Mouse (Mus musculus) hindbrain, postnatal 0 days (tissue): Measurements from ENCODE around the gene Mfap1a. TPM values are rescaled to one million over a fixed set of nuclear protein-coding genes. Genes with fewer than 3 reads are reported as not detected.
"Not testable (repeated sequence)": the region's sequence is repeated elsewhere in the genome, so short reads cannot be mapped to it uniquely, and the experiment has no call there.

Source experiments
- ATAC-seq: fragments of 200-750 bp; cut with Nextera tagmentation; 2 replicates; pipeline ENCODE4 v1.8.0; 2017; ENCODE audit warnings: mild to moderate bottlenecking, moderate TSS enrichment, moderate library complexity
- DNase-seq: peaks from one replicate; pipeline ENCODE4 v3.0.0-alpha.2; 2015; ENCODE audit warnings: low spot score
- H3K27ac ChIP-seq: fragments of 300-500 bp; sonication (generic); 2 replicates; pipeline ENCODE4 v1.5.1; 2014; ENCODE audit warnings: mild to moderate bottlenecking
- H3K27me3 ChIP-seq: fragments of 300-500 bp; sonication (generic); 2 replicates; pipeline ENCODE4 v1.6.1; 2014; ENCODE audit warnings: low read length, mixed read lengths; ENCODE audit not compliant: insufficient read depth
- H3K36me3 ChIP-seq: fragments of 300-500 bp; sonication (generic); 2 replicates; pipeline ENCODE4 v1.6.1; 2014; ENCODE audit warnings: low read length, mixed read lengths; ENCODE audit not compliant: insufficient read depth
- H3K4me1 ChIP-seq: fragments of 300-500 bp; sonication (generic); 2 replicates; pipeline ENCODE4 v1.6.1; 2014; ENCODE audit warnings: antibody characterized with exemption, low read length, mixed read lengths; ENCODE audit not compliant: insufficient read depth
- H3K4me2 ChIP-seq: fragments of 300-500 bp; sonication (generic); 2 replicates; pipeline ENCODE4 v1.6.1; 2014; ENCODE audit warnings: low read depth, mild to moderate bottlenecking, low read length, moderate library complexity, mixed read lengths
- H3K4me3 ChIP-seq: fragments of 300-500 bp; sonication (generic); 2 replicates; pipeline ENCODE4 v1.5.1; 2014; ENCODE audit warnings: low read length
- H3K9ac ChIP-seq: fragments of 300-500 bp; sonication (generic); replicated peaks from 2 replicates; pipeline ENCODE4 v1.6.1; 2014; ENCODE audit warnings: mild to moderate bottlenecking, low read length, moderate library complexity, mixed read lengths
- H3K9me3 ChIP-seq: fragments of 300-500 bp; sonication (generic); 2 replicates; pipeline ENCODE4 v1.6.1; 2016; ENCODE audit warnings: low read length, mixed read lengths
- CTCF ChIP-seq: IDR thresholded peaks from 2 replicates; pipeline ENCODE4 v1.5.1; 2016; ENCODE audit warnings: antibody characterized with exemption, control low read depth, low read depth
- WGBS: fragments of 180-500 bp; shearing (Covaris S2); extraction: QIAGEN DNeasy Blood & Tissue Kit; methylation state at CpG from one replicate; pipeline ENCODE4 v1.1.7; 2014; 5-methylcytosine and 5-hydroxymethylcytosine counted together
- polyA plus RNA-seq: library from polyadenylated mRNA; unstranded; fragments of >200 nt; fragmentation: Nextera tagmentation; extraction: Ambion mirVana; gene quantifications from 2 replicates; pipeline ENCODE4 v1.2.1, GENCODE M21; 2015
- total RNA-seq: library from RNA; depleted of rRNA; stranded (reverse); fragments of >200 nt; gene quantifications from 2 replicates; pipeline ENCODE4 v1.2.3, GENCODE M21; 2014

Gene Mfap1a
- total and polyA plus RNA-seq, 2 experiments from 2014 or later, result 12.0 to 21.3 TPM

DNA sequence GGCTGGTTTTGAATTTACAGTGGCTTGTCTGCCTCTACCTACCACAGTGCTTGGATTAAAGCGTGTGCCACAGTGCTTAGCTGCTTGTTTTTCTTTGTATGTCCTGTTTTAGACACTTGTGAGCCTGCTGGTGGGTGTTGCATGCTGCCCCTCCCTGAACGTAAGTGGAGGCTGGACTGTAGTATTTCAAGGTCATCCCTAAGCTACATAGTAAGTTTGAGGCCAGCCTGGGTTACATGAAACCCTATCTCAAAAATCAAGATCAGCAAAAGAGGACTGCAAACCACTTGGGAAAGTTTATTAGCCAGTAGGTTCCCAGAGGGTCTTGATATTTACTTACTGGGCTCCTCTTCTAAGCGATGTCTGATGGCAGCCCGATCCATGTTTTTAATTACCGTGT, 11.6 kb upstream of the Mfap1a start:
- no peak overlapping the region for H3K27ac ChIP-seq
- no peaks in the 10 kb centered on the region for H3K27me3 ChIP-seq
- H3K36me3 ChIP-seq, result no peaks in the 10 kb centered on the region
- no peak overlapping the region for H3K4me3 ChIP-seq
- 96% methylated on average over 5 of the region's 5 CpGs for WGBS
- ATAC-seq, result no peak
- no peaks in the 10 kb centered on the region for H3K4me1 ChIP-seq
- TF ChIP-seq CTCF, result no peak
- no peak overlapping the region for H3K4me2 ChIP-seq
- DNase-seq, result no peak
- no peaks in the 10 kb centered on the region for H3K9me3 ChIP-seq
- no peak overlapping the region for H3K9ac ChIP-seq

DNA sequence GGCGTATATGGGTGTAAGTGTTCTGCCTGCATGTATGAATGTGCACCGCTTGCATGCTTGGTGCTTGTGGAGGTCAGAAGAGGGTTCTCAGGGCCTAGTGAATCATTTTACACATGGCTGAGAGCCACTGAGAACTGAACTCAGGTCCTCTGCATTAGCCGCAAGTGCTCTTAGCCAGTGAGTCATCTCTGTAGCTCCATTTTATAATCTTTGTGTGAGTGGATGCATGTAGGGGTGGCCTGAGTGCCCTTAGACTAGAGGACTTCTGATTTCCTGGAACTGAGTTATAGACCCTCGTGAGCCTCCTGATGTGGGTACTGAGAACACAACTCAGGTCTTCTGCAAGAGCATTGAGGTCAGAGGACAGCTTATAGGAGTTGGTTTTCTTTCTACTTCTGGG, 7.7 kb upstream of the Mfap1a start:
- Histone ChIP-seq H3K36me3 (no peaks in the 10 kb centered on the region), H3K27me3 (no peaks in the 10 kb centered on the region), H3K4me1 (no peaks in the 10 kb centered on the region), H3K27ac (no peak overlapping the region), H3K9ac (no peak overlapping the region; the same call in 1 of the 2 replicates), H3K4me3 (no peak overlapping the region), H3K9me3 (no peaks in the 10 kb centered on the region), H3K4me2 (no peak overlapping the region)
- no peak for TF ChIP-seq CTCF
- ATAC-seq (no peak), DNase-seq (no peak)
- WGBS, result 96% methylated on average over 4 of the region's 4 CpGs

DNA sequence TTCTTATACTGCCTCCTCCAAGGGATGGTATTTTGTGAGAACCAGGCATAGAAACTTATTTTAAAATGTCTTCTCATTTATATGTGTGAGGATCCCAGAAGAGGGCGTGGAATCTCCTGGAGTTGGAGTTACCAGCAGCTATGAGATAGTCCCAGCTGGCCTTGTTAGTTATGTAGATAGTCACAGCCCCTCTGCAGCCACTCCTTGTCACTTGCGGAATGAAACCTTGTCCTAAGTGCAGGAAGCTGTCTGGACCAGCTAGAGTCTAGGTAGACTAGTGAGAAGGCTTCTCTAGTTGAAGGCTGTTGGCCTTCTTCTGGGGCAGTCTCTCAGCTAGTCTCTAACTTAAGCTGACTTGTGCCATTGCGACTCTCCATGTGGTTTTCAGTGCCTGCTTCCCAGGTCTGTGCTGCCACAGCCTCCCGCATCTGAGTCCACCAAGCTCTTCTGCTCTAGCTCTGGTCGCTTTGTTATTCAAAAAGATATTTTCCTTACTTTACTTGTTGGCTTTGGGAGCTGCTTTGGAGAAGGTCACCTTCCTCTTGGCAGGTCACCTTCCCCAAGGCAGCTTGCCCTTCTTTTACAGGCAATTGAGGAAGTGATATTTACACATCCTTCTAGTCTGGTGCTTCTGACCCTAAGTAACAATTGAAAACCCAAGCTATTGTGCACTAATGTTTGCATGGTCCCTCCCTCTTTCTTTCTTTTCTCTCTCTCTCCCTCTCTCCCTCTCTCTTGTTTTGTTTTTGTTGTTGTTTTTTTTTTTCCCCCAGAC, 6.7 kb upstream of the Mfap1a start:
- H3K4me2 ChIP-seq, H3K36me3 ChIP-seq, ATAC-seq, DNase-seq, H3K9ac ChIP-seq, H3K27me3 ChIP-seq, H3K27ac ChIP-seq, H3K4me1 ChIP-seq, H3K9me3 ChIP-seq, H3K4me3 ChIP-seq: not testable (repeated sequence)
- WGBS, result 94% methylated on average over 4 of the region's 5 CpGs

DNA sequence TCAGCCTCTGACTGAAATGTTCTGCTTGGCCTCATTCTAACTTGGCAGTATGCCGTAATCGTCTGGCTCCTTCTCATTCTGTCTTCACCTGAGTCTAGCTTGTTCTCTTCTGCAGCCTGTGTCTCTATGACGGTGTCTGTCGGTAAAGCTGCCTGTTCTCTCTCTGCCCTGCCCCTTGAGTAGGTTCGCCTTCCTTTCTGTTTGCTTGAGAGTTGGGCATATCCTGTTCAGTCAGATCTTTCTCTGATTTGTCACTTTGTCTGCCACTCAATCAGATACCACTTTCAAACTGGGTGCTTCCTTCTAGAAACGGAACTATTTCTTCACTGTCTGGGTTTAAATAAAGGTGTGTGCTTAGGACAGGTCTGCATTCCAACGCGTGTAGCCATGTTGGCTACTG, 4.9 kb upstream of the Mfap1a start:
- DNase-seq (no peak), ATAC-seq (no peak)
- TF ChIP-seq CTCF, result no peak
- Histone ChIP-seq H3K27me3 (no peaks in the 10 kb centered on the region), H3K4me2 (no peak overlapping the region), H3K27ac (no peak overlapping the region), H3K36me3 (no peaks in the 10 kb centered on the region), H3K4me1 (no peaks in the 10 kb centered on the region), H3K4me3 (no peak overlapping the region), H3K9me3 (no peaks in the 10 kb centered on the region), H3K9ac (no peak overlapping the region)
- 92% methylated on average over 8 of the region's 8 CpGs for WGBS

DNA sequence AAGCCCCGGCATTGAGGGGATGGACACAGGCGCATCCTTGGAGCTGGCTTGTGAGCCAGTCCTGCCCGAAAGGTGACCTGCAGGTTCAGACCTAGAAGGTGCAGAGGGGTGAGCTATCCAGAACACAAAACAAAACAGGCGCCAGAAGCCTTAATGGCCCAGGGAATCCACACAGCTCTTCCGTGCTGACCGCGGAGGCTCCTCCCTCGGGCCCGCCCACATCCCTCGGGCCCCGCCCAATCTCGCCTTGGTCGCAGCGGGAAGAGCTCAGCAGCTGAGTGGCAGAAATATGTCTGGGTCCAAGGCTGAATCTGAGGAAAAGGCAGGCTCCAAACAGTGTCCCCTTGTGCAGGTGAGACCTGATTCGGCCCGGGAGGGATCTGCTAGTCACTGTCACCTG, 3.1 kb upstream of the Mfap1a start:
- Histone ChIP-seq H3K4me1 (no peaks in the 10 kb centered on the region), H3K27ac (no peak overlapping the region), H3K4me2 (peak overlapping the region; percentile 54), H3K4me3 (peak overlapping the region; percentile 36), H3K9ac (peak overlapping the region; percentile 30; the same call in 1 of the 2 replicates), H3K27me3 (no peaks in the 10 kb centered on the region), H3K9me3 (no peaks in the 10 kb centered on the region), H3K36me3 (no peaks in the 10 kb centered on the region)
- no peak for TF ChIP-seq CTCF
- ATAC-seq, result 0 out of 2 replicates have a peak, but pooled peaks have one; percentile 62
- 25% methylated on average over 16 of the region's 16 CpGs for WGBS
- DNase-seq, result peak; percentile 61

DNA sequence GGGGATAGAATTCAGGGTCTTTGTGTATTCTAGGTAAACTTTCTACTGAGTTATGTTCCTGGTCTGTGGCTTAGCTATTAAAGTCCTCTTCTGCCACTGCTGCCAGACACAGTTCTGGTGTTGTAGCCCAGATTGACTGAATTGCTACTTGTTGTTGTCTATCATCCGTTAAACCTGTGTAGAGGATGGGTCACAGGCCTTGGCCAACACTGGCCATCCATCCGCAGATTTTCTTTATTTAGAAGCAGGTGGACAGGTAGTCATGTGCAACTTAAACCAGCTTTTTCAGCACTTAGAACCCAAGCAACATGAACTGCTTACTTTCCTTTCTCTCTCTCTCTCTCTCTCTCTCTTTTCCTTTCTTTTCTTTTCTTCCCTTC, 1.5 kb upstream of the Mfap1a start:
- Histone ChIP-seq H3K4me2 (peak overlapping the region; percentile 63; the same call in 1 of the 2 replicates), H3K4me3 (peak overlapping the region; percentile 53; the same call in 1 of the 2 replicates), H3K9ac (no peak overlapping the region; the same call in 1 of the 2 replicates), H3K27ac (no peak overlapping the region), H3K4me1 (no peaks in the 10 kb centered on the region), H3K9me3 (no peaks in the 10 kb centered on the region), H3K36me3 (no peaks in the 10 kb centered on the region), H3K27me3 (no peaks in the 10 kb centered on the region)
- DNase-seq (no peak), ATAC-seq (no peak)
- 84% methylated on average over 2 of the region's 2 CpGs for WGBS
- TF ChIP-seq CTCF, result no peak
